Mouse (Mus musculus) ovary, adult 10 weeks (tissue): ENCODE data around the gene Stat5b. TPM values are rescaled to one million over a fixed set of nuclear protein-coding genes. Genes with fewer than 3 reads are reported as not detected.

Experiments used
- polyA plus RNA-seq: library from polyadenylated mRNA; stranded (reverse); fragments of 350-450 nt; fragmentation: Illumina TruSeq; extraction: RNeasy Lipid Tissue Mini Kit (QIAGEN cat#74804); gene quantifications from one replicate; pipeline ENCODE4 v1.2.3, GENCODE M21; 2014

The Stat5b gene
- polyA plus RNA-seq: 8.5 TPM

DNA sequence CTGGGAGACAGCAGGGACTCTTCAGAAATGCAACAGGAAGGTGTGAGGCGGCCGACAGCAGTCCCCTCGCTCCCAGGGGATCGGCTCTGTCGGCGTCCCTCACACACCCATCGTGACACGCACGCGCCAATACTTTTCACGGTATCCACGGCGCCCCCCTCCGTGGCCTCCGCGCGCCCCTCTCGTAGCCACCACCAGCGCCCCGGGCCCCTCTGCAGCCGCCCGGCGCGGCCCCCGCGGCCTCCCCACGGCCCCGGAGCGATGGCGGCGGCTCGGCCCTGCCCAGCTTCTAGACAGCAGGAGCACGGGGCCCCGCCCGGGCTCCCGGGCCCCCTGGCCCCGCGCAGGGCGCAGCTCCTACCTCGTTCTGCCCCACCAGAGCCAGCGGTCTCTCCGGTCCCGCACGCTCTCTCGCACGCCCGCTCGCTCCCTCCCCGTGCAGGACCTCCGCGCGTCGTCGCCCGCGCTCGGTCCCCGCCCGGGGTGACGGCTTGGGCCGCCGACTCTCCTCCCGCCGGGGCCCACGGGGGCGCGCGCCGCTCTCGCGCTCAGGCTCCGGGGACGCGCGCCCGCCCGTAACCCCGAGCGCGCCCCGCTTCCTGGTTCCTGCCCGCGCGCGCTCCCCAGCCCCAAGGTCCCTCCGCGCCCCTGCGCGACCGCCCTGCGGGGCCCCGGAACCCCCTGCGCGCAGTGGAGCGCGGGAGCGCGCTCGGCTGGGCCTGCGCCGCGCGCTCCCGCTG, at the start of gene Stat5b:
TSS of gene Stat5b (minus strand) at position 687 of the 740 bp plus-strand sequence.

DNA sequence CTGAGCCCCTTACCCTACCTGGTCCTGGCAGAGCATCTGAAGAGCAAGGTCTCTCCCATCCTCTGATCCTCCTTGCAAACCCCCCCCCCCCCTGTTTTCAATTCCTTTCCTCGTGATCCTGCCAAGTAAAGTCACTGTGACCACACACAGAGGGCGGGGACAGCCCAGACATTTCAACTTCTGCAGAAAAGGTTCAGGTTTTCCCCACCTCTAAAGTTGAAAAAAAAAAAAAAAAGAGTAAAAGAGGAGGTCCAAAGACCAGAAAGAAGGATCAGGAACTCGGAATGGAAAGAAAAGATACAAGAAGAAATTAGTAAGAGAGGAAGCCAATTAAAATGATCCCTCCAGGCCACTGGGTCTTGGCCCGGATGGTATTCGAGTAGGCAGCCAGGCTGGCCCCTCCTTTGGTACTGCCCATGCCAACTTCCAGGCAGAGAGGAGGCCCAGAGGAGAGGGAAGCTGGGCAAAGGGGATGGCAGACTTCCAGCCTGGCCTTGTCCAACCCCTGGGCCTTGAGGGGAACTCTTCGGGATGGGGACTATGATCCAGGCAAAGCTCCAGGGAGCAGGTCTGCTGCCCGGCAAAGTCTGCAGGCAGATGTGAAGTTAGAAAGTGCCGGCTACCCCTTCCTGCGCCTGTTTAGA, 8.5 kb upstream of the Stat5b start, which contains the start of gene Stat5a:
TSS of gene Stat5a (plus strand) at position 417 of the 644 bp plus-strand sequence.

DNA sequence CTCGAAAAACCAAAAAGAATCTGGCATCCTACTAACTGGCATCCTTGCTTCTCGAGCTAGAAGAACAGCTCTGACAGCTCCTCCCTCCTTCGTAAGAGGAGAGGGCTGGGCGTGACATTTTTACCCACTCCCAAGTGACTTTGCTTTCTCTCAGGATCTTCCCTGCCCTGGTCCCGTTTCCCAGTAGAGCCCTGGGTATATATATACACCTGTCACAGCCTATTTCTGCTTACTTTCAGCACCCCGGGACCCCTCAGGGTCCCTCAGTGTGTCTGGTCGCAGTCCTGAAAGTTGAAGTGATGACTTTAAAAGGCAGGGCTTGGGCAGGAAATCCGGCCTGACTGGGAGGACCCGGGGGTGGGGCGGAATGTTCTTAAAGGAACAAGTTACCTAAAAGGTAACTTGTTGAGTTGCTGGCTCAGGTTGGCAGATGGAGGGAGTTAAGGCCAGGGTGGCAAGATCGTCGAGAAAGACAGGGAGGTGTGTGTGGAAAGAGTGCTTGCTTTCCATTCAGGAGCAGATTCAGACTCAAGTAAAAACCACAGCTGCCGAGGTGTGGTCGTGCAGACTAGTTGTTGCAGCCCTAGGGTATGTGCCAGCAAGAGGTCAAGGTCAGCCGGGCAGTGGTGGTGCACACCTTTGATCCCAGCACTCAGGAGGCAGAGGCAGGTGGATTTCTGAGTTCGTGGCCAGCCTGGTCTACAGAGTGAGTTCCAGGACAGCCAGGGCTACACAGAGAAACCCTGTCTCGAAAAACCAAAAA, 79.7 kb downstream of the Stat5b start, which contains the start of gene Ghdc:
TSS of gene Ghdc (minus strand) at position 312 of the 763 bp plus-strand sequence.

DNA sequence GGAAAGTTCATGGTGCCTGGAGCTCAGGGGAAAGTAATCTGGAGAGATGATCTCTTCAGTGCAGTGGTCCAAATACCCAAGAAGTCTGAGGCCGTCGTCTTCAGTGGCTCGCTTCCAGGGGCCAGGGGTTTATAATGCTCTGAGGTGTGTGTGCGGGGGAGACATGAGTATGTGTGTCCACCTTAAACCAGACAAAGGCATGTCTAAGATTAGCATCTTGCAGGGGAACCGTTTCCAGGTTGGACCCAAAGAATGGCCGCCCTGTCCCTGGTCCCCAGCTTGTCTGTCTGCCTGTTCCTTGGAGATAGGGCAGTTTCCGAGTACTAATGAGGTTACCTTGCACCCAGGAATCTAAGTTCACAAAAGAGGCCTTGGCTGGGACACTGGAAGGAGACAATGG, 87.7 kb downstream of the Stat5b start, which contains the start of gene Hcrt:
TSS of gene Hcrt (minus strand) at position 101 of the 400 bp plus-strand sequence.

DNA sequence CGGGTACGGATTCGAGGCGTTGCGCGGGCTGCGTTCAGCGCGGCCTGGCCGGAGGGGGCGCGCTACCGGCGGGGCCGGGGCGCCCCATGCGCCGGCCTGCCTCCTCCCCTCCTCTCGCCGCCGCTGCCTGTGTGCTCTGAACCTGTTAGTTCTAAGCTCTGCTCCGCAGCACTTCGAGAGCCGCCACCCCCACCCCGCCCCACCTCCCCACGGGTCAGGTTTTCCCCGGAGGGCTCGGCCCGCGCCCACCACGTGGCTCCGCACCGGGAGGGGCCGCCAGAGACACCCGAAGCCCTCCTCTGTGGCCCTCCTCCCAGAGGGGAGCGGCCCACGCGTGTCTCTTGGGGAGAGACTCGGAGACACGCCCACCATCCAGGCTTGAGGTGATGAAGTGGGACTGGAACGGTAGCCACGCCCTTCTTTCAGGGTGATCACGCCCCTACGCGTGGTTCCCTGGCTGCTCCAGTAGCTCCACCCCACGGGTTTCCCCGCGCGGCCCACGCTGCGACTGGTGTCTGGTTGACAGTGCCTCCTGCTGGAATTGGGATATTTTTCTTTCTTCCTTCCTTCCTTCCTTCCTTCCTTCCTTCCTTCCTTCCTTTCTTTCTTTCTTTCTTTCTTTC, 90.8 kb downstream of the Stat5b start, which contains the start of gene Kcnh4:
TSS of gene Kcnh4 (minus strand) at position 332 of the 623 bp plus-strand sequence.

DNA sequence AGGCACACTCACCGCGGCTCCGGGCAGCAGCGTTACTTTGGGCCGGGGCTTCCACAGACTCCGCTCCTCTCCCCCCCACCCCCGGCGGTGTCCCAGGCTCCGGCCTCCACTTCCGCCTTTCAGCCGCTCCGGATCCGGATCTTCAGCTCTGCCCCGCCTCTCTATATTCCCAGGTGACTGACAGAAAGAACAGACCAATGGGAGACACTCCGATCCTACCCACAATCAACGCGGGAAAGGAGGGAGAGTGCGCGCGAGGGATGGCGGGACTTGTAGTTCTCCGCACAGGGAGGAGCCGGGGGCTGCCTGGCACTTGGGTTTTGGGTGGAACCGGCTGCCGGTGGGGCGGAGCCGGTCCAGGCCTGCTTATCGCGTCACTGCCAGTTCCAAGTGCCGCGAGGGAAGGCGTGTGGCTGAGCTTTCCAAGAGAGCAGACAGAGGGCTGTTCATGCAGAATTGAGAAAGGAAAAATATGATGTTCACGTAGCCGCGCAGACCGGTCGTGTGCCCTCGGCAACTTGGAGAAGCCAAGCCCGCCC, 112.4 kb downstream of the Stat5b start, which contains the start of gene Rab5c:
TSS of gene Rab5c (minus strand) at position 150 of the 539 bp plus-strand sequence.

Other genes starting within 250 kb of the Stat5b start
- gene Nkiras2, start 231.5 kb downstream of the Stat5b start, polyA plus RNA-seq: 2.5 TPM
- gene Dnajc7, start 230.6 kb downstream of the Stat5b start, polyA plus RNA-seq: 139 TPM
- gene Zfp385c, start 158.3 kb downstream of the Stat5b start, polyA plus RNA-seq: 0.17 TPM
- gene Dhx58, start 146.5 kb downstream of the Stat5b start, polyA plus RNA-seq: 0.60 TPM
- 2.3 TPM for gene Kat2a, start 138.3 kb downstream of the Stat5b start, polyA plus RNA-seq
- gene Hspb9, start 136.9 kb downstream of the Stat5b start, polyA plus RNA-seq: not detected
- gene Rab5c, start 112.5 kb downstream of the Stat5b start, polyA plus RNA-seq: 29.9 TPM
- not detected for gene Kcnh4, start 90.8 kb downstream of the Stat5b start, polyA plus RNA-seq
- not detected for gene Hcrt, start 87.8 kb downstream of the Stat5b start, polyA plus RNA-seq
- 1.3 TPM for gene Ghdc, start 79.8 kb downstream of the Stat5b start, polyA plus RNA-seq
- gene Stat5a, start 8.6 kb upstream of the Stat5b start, polyA plus RNA-seq: 5.4 TPM
- gene Stat3, start 88.8 kb upstream of the Stat5b start, polyA plus RNA-seq: 20.3 TPM
- 186 TPM for gene Cavin1, start 120.2 kb upstream of the Stat5b start, polyA plus RNA-seq
- 64.6 TPM for gene Atp6v0a1, start 158.7 kb upstream of the Stat5b start, polyA plus RNA-seq
- gene Naglu, start 219.3 kb upstream of the Stat5b start, polyA plus RNA-seq: 1.3 TPM
- 159 TPM for gene Hsd17b1, start 227.7 kb upstream of the Stat5b start, polyA plus RNA-seq
- 6.9 TPM for gene Coasy, start 231.8 kb upstream of the Stat5b start, polyA plus RNA-seq
- gene Mlx, start 236.6 kb upstream of the Stat5b start, polyA plus RNA-seq: 28.9 TPM
- gene Psmc3ip, start 244.7 kb upstream of the Stat5b start, polyA plus RNA-seq: 10.6 TPM